Mouse (Mus musculus): Measurements from ENCODE around the gene Nhp2. TPM values are rescaled to one million over a fixed set of nuclear protein-coding genes. Genes with fewer than 3 reads are reported as not detected.
"Not testable (repeated sequence)": the region's sequence is repeated elsewhere in the genome, so short reads cannot be mapped to it uniquely, and the experiment has no call there.

Gene Nhp2
- polyA plus RNA-seq, 1 experiment from 2014 or later: 196 TPM

DNA sequence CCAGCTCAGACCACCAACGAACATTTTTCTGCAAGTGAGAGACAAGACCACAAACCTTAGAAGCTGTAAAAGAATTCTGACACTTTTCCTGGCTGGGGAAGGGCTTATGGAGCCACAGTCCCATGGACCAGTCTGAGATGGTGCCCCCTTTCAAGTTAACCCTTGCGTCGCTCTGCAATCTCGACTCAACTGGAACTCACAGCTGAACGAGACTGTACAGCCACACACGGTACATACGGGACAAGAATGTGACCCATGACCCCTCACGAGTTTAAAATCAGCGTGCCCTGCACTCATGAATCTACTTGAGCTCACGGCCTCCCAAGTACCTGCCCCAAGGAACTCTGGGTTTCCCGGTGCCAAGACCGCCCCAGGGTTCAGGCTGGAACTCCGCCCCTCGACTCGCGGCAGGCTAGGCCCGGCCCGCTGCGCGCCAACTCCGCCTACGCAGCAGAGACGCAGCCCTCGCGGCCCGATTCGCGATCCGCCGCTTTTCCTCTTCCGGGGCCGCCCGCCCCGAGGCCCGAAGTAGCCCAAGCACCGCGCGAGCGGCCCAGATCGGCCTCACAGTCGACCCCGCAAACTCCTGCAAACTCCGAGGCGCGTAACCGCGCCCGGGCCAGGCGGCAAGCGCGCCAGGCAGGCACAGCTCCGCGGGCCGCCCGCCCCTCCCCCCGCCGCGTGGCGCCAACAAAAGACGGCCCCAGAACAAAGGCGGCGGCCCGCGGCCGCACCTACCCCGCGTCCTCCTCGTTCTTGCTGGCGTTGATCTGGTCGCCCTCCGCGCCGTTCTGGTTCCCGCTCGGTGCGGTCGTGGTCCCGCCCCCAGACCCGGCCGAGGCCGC is 13.7 kb upstream of the Nhp2 start:
- DNase-seq (ENCODE audit: low spot score): peak; percentile 88

DNA sequence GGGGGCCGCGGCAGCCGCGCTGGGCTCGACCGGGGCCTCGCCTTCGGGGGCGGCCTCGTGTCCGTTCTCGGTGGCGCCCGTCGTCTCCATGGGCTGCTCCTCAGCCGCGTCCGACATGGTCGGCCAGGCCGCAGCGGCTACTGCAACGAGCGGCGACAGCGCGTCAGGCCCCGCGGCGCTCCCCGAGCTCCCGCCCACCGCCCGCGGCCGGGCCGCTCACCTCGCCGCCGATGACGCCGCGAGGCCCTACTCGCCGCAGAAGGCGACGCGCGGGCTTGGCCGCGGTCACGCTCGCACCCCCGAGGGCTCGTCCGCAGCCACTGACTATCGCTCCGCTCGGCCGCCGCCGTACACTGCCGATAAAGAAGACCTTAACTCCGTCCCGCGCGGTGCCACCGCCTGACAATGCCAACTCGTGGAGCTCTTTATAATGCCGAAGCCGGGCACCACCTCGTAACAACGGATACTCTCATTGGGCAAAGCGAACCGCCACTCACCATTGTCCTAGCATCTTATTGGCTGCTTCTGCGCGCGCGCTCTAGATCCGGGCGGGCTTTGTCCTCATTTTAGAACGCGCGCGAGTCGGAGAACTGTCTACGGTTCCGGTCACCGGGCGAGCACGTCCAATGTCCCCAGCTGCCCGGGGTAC is 13.0 kb upstream of the Nhp2 start, which contains the start of gene Hnrnpab:
Gene Hnrnpab (minus strand): TSS at position 401 of the 649 bp plus-strand sequence.
- DNase-seq (ENCODE audit: low spot score): peak; percentile 98

DNA sequence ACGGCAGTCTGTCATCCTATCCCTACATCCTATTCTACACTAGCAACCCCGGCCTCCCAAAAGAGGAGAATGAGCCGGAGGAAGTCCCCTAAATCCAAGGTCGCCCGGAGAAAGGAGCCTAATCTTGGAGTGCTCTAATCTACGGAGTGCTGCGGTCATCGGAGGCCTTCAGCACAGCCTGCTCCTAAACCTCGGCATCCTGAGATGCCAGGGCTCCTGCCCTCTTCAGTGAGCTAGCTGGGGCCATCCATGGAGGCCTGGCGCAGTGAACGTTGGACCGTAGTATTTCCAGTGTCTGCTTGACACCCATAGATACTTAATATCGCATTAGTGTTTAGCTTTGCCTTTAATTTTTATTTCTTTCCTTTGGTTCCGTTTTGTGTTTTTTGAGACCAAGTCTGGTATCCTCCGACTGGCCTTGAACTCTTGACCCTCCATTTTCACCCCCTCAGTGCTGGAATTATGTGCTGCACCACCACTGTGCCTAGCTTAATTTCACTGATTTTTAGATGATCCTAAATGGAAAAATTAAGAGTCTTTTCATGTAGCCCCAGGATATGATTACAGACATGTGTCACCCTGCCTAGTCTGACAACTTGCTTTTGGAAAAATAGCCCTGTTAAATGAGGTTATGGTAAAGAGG is 12.3 kb upstream of the Nhp2 start:
- DNase-seq (ENCODE audit: low spot score): no peak

DNA sequence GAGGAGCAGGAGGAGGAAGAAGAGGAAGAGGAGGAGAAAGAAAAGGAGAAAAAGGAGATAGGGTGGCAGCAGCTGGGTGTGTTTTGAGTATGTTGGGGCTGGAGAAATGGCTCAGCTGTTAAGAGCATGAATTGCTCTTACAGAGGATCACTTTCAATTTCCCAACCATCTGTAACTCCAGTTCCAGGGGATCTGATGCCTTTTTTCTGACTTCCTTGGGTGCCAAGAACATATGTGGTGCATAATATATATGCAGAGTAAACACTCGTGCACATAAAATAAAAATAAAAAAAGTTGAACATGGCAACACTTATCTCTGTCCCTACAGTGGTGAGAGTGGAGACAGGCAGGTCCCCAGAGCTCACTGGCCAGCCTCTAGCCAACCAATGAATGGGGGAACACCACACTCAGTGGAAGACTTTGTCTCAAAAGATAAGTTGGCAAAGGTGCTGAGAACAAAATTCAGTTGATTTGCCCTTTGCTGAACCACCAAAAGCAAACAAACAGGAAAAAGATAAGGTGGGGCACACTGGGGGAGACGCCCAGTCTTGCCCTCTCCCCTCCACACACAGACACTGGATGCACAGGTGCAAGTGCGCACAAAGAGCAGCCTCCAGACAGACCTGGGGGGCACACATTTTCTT is 10.1 kb upstream of the Nhp2 start:
- DNase-seq (ENCODE audit: low spot score): peak; percentile 46

DNA sequence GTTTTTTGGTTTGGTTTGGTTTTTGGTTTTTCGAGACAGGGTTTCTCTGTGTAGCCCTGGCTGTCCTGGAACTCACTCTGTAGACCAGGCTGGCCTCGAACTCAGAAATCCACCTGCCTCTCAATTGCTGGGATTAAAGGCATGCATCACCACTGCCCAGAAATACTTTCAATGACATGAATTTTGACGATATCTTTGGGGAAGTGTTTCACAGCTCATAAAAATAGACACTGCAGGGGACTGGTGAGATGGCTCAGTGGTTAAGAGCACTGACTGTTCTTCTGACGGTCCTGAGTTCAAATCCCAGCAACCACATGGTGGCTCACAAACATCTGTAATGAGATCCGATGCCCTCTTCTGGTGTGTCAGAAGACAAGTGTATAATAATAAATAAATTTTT is 9.6 kb upstream of the Nhp2 start:
- not testable (repeated sequence) for DNase-seq (ENCODE audit: low spot score)

DNA sequence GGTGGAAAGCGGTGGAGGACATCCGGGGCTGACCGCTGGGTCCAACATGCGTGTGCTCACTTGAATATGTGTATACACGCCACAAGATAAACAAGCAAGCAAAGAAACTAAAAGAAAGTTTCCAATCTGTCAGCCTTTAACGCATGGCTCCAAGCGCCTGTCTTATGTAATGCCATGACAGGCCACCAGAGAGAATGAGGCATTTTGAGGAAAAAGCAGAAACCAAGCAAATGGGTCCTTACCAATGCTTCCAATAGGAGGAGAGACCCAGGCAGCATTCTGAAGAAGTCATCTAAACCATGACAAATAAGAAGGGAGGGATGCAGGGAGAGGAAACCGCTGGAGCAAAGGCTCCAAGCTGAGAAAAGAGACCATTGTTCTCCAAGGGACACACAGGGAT is 5.3 kb upstream of the Nhp2 start:
- no peak for DNase-seq (ENCODE audit: low spot score)

DNA sequence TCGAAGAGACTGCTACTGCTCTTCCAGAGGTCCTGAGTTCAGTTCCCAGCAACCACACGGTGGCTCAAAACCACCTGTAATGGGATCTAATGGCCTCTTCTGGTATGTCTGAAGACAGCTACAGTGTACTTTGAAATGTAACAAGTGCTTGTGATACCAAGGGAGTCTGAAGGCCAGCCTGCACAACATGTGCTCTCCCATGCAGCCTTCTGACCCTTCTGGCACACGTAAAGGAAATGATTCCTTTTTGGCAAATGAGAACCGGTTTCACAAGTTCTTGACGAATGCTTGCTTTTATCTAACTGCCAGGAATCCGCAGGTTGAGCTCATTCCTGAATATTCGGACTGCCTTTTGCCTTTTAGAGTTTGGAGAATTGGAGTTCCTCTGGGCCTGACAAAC is 4.4 kb upstream of the Nhp2 start:
- no peak for DNase-seq (ENCODE audit: low spot score)

DNA sequence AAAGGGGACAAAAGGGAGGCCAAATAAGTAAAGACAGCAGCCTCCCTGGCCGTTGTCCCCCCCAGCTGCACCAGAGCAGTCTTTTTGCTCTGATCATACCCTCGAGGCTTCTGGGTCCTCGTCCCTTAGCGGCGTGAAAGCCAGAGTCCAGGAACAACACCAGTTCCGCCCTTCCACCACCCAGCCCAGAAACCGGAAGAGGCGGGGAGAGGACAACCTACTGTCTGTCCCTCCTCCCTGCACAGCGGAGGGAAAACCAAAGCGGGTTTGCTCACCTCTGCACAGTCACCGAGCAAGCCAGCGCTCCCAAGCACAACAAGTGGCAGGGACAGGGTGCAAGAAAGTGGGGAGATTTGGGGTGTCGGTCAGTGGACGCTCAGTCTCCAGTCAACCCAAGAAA is 3.9 kb upstream of the Nhp2 start:
- DNase-seq (ENCODE audit: low spot score): peak; percentile 79

DNA sequence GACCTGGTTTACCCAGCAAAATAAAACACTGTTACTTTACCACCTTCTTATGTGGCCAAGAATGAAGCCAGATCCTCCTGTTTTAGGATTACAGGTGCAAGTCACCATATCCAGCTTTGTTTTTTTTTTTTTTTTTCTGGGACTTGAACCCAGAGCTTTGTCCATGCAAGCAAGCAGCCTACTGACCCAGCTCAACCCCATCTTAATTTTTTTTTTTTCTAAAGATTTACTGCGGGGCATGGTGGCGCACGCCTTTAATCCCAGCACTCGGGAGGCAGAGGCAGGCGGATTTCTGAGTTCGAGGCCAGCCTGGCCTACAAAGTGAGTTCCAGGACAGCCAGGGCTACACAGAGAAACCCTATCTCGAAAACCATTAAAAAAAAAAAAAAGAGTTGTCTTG is 3.4 kb upstream of the Nhp2 start:
- DNase-seq (ENCODE audit: low spot score): not testable (repeated sequence)

DNA sequence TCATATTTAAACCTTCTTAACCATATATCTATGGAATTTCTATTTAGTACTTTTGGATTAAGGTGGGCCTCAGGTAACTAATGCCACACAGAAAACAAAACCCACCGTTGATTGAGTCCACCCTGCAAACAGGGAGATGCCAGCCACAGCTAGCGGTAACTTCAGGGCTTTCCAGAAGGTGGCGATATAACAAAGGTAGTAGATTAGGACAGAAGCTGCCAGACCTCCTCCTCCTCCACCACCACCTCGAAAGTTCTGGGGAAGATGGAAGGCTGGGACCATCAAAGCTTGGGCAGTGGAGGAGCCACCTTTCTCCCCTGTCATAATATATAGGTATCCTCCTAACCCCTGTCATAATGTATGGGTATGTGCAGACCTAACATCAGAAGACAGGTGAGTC is 1.8 kb upstream of the Nhp2 start:
- peak; percentile 82 for DNase-seq (ENCODE audit: low spot score)

DNA sequence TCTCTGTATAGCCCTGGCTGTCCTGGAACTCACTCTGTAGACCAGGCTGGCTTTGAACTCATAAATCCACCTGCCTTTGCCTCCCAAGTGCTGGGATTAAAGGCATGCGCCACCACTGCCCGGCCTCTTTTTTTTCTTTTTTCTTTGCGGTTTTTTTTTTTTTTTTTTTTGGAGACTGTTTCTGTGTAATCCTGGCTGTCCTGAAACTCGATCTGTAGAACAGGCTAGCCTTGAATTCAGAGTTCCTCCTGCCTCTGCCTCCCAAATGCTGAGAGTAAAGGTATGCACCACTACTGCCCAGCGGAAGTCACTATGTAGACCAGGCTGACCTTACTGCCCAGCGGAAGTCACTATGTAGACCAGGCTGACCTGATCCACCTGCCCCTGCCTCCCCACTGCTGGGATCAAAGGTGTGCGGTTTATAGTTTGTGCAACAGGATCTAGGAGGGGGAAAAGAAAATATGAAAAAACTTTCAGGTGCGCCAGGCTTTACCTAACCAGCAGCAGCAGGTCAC is 584 bp upstream of the Nhp2 start:
- no peak for DNase-seq (ENCODE audit: low spot score)

DNA sequence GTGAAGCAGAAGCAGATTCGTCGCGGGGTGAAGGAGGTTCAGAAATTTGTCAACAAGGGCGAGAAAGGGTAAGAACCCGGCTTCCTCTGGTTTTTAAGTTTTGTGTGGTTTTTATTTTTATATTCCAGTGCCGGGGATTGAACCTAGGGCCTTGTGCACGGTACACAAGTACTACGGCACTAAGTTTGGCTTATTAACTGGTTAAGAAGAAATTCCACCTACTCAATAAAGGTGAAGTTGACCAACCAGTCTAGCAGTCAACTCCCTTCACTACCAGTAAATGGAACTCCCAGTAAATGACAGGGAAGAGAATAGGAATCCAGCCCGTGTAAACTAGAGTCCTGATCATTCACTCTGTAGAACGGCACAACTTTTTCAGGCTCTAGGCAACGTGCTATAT is 549 bp downstream of the Nhp2 start:
- DNase-seq (ENCODE audit: low spot score): no peak

DNA sequence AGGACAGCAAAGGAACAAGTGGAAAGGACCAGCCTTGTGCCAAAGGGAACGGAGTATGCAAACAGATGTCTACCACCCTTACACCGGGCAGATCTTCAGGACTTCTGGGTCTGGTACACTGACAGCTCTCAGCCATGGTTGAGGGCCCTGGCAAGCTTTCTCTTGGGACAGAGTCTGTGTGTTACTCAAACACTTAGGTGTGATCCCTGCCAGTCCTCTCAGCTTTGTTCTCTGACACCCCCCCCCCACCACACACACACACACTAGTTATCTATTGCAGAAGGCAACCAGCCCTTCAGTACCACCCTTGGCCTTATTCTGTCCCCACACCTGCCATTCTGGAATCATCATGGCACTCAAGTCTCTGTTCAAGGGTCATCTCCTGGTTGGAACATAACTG is 2.2 kb downstream of the Nhp2 start:
- DNase-seq (ENCODE audit: low spot score): no peak

DNA sequence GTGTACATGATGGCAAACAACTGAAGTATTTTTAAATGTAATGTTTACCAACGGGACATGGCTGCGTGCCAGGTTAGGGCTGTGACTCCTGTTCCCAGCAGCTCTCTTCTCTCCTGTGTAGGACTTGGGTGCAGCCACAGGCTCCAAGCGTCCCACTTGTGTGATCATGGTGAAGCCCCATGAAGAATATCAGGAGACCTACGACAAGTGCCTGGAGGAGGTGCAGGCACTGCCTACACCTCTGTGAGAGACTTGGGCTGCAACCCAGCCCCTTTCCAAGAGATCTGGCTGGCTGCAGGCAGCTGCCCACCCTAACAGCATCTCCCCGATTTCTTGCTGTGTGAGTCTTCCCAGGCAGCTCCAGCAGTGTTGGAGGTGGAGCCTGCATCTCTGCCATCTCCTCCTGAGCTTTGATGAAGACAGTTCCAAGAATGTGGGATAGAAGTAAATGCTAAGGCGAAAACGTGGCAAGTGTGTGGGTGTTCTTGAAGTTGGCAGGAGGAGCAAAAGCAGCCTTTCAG is 3.5 kb downstream of the Nhp2 start:
- DNase-seq (ENCODE audit: low spot score): no peak

DNA sequence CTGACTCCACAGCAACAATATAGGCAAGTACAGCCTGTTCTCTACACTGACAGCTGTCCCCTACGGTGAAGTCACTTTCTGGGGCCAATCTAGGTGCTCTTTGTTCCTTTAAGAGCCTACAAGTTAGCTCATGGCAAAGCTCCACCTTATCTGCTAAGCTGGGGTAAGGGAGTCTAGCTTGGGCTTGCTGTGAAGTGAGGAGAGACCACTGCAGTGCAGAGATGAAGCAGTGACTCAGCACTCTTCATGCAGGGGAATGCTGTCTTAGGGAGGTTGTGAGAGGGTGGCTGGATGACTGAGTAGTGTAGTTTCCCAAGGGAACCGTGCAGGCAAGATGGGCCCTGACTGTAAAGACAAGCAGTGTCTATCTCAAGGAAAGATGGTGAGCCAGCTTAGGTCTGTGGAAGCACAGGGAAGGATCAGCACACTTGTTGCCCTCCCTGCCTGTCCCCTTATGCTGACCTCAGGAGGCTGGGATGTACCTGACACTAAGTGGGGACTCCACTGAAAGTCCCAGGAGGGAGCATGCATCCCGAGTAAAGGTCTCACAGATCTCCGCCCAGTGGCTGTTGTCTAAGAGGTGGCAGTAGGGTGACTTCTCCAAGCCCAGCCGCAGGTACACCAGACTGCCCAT is 5.8 kb downstream of the Nhp2 start:
- no peak for DNase-seq (ENCODE audit: low spot score)

DNA sequence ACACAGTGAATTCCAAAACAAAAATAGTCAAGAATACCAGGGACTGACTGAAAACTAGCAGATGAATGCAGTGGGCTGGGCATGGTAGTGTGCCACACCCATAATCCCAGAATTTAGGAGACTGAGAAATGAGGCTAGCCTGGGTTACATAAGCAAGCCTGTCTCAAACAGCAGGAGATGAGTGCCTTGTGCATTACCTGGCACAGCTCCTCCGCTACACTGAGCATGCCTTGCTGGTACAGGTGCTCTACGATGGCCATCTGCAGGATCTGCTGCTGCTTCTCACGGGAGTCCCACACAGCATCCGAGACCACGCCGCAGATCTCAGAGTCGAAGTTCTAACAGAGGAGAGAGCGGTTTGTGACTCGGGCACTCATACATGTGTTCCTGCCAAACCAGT is 7.9 kb downstream of the Nhp2 start:
- no peak for DNase-seq (ENCODE audit: low spot score)

DNA sequence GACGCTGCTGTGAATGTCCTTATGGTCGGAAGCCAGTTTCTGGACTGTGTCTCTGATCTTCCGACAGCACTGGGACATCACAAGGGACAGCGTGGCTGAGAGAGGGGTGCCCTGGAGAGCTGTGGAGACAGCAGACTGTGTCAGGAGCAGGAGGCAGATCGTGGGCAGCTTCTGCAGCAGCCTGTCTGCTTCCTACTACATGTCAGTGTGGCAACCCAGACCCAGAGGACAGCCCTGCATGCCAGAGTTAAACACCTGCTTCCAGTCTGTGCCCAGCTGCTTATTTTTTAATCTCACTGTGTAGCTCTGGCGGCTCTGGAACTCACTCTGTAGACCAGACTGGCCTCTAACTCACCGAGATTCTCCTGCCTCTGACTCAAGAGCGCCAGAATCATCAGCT is 8.4 kb downstream of the Nhp2 start:
- no peak for DNase-seq (ENCODE audit: low spot score)

DNA sequence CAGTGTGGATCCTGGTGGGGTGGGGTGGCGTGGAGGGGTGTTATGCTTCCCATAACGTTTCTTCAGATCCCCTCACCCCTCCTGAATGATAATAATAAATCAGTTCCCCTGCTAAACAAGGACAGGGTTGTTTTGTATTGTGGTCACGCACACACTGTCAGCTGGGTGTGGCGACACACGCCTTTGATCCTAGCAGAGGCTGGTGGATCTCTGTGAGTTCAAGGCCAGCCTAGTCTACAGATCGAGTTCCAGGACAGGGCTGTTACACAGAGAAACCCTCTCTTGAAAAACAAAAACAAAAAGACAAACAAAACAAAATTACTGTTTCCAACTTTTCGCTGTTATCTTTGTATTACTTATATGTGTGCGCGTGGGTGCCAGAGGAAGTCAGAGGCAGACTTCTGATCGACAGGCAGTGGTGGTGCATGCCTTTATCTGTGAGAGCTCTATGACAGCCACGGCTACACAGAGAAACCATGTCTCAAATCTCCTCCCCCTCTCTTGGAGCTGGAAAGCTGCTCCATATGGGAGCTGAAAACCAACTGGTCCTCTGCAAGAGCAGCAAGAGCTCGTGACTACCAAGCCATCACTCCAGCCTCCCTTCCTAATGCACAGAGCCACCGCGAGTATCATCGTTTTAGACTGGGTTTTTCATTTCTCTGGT is 10.2 kb downstream of the Nhp2 start:
- no peak for DNase-seq (ENCODE audit: low spot score)

DNA sequence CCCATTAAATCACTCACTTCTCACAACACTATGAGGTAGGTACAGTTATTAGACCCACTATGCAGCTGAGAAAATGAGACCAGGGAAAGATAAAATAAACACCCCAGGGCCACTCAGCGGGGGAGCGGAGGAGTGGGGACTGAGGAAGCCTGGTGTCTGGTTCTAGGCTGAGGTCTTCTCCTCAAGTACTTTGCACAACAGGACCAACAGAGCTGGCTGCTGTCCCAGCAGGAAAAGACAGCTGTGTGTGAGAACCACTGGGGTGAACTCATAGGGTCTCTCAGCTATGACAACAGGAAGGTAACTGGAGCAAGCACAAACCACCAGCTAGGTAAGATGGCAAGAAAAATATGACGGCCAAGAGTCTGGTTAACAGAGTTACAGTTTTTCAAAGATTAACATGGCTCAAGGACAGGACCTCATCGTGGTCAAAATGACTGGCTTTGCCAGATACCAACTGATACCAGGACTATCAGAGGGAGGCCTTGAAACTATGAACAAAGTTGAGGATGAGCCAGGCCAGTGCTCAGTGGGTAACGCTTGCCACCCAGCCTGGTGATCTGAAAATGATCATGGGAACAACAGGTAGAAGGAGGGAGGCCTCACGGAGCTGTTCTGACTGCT is 12.7 kb downstream of the Nhp2 start:
- DNase-seq (ENCODE audit: low spot score): no peak

DNA sequence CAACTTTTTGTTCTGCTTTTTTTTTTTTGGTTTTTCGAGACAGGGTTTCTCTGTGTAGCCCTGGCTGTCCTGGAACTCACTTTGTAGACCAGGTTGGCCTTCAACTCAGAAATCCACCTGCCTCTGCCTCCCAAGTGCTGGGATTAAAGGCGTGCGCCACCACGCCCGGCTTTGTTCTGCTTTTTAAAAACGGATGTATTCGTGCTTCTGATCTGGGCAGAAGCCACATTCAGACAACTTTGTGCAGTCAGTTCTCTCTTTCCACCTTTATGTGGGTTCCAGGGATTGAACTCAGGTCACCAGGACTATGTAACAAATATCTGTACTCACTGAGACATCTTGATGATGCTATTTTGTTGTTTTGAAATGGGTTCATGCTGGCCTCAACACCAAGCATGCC is 13.7 kb downstream of the Nhp2 start:
- DNase-seq (ENCODE audit: low spot score): not testable (repeated sequence)
